Mouse (Mus musculus) spleen, adult 2 months (tissue): Measurements from ENCODE around the gene Gm48552.

Experiments
- CTCF ChIP-seq: fragments of 200-500 bp; IDR thresholded peaks from 2 replicates; pipeline ENCODE4 v1.5.1; 2011; ENCODE audit warnings: mild to moderate bottlenecking, inconsistent platforms; ENCODE audit not compliant: insufficient read depth, insufficient read length, insufficient replicate concordance; ENCODE audit errors: extremely low read depth
- POLR2A ChIP-seq: fragments of 200-500 bp; IDR thresholded peaks from 2 replicates; pipeline ENCODE4 v1.6.1; 2011; ENCODE audit warnings: low read depth, low read length, inconsistent platforms

DNA sequence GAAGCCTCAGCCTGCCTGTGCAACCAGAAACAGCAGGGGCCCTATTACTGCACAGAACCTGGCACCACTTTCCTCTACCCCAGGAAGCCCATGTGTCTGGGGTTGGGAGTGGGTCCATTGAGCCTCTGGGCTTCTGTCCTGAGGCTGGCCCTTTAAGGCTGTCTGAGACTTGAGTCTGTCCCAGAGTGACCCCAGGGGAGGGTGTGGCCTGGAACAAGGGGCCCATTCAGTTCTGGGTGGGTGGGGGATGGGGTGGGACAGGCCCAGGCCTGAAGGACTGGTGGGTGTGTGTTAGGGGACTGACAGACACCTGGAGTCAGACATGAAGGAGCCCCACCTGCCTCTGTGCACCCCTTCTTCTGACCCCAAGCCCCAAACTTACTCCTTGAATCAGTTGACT lies 25.9 kb downstream of the Gm48552 start:
- no peak for TF ChIP-seq CTCF
- no peak for TF ChIP-seq POLR2A
